Mouse (Mus musculus) brown adipose tissue, adult 24 weeks (tissue): ENCODE measurements around the gene AB124611. TPM values are rescaled to one million over a fixed set of nuclear protein-coding genes. Genes with fewer than 3 reads are reported as not detected.
"Not testable (repeated sequence)": the region's sequence is repeated elsewhere in the genome, so short reads cannot be mapped to it uniquely, and the experiment has no call there.

Experiments used
- H3K27ac ChIP-seq: fragments of 200-500 bp; replicated peaks from 2 replicates; pipeline ENCODE4 v1.5.1; 2012; ENCODE audit warnings: low read depth, mild to moderate bottlenecking, low read length
- H3K4me1 ChIP-seq: fragments of 200-500 bp; 2 replicates; pipeline ENCODE4 v1.6.1; 2012; ENCODE audit warnings: low read length, mixed read lengths; ENCODE audit not compliant: control insufficient read depth, insufficient read depth, insufficient read length
- H3K4me3 ChIP-seq: fragments of 200-500 bp; 2 replicates; pipeline ENCODE4 v1.5.1; 2012; ENCODE audit warnings: low read depth, mild to moderate bottlenecking, low read length, moderate library complexity; ENCODE audit not compliant: insufficient read depth
- polyA plus RNA-seq: library from polyadenylated mRNA; stranded (reverse); fragments of >200 nt; gene quantifications from 2 replicates; pipeline ENCODE4 v1.2.4, GENCODE M21; 2012; ENCODE audit not compliant: missing spikeins, insufficient read depth, insufficient read length

The AB124611 gene
- polyA plus RNA-seq, 1 experiment: 2.1 TPM

GRCm38 (mm10) chr9:21508871-21509404 lies 17.0 kb upstream of the AB124611 start:
- Histone ChIP-seq H3K4me1 (peaks cover 4% of the 10 kb centered on the region; the same call in 1 of the 2 replicates), H3K27ac (no peak overlapping the region), H3K4me3 (peak overlapping the region; percentile 78)

GRCm38 (mm10) chr9:21509772-21510688 lies 15.9 kb upstream of the AB124611 start, which contains the start of gene Tmed1:
Gene Tmed1, minus strand, starts transcription at chr9:21510252.
- H3K4me1 ChIP-seq: peaks cover 4% of the 10 kb centered on the region; the same call in 1 of the 2 replicates
- H3K27ac ChIP-seq: peak within 1 kb of the TSS; percentile 94
- peak within 1 kb of the TSS; percentile 78 for H3K4me3 ChIP-seq

- H3K27ac ChIP-seq: no peak overlapping the region
- H3K4me3 ChIP-seq: peak overlapping the region; percentile 54
- H3K4me1 ChIP-seq: peaks cover 4% of the 10 kb centered on the region; the same call in 1 of the 2 replicates
Measured at GRCm38 (mm10) chr9:21510689-21511015, 15.3 kb upstream of the AB124611 start.

GRCm38 (mm10) chr9:21511052-21511451 lies 14.9 kb upstream of the AB124611 start:
- Histone ChIP-seq H3K4me1 (peaks cover 4% of the 10 kb centered on the region; the same call in 1 of the 2 replicates), H3K4me3 (0 out of 2 replicates have a peak overlapping the region, but pooled peaks have one; percentile 54), H3K27ac (no peak overlapping the region)

- H3K4me3 ChIP-seq: no peak overlapping the region
- peaks cover 4% of the 10 kb centered on the region; the same call in 1 of the 2 replicates for H3K4me1 ChIP-seq
- no peak overlapping the region for H3K27ac ChIP-seq
Measured at GRCm38 (mm10) chr9:21513466-21513865, 12.5 kb upstream of the AB124611 start.

- no peaks in the 10 kb centered on the region for H3K4me1 ChIP-seq
- H3K4me3 ChIP-seq: no peak overlapping the region
- H3K27ac ChIP-seq: no peak overlapping the region
Measured at GRCm38 (mm10) chr9:21517947-21518495, 8.0 kb upstream of the AB124611 start.

- not testable (repeated sequence) for H3K27ac ChIP-seq
Measured at GRCm38 (mm10) chr9:21518690-21519089, 7.3 kb upstream of the AB124611 start.

GRCm38 (mm10) chr9:21525142-21525936 lies 637 bp upstream of the AB124611 start:
- Histone ChIP-seq H3K27ac (peak overlapping the region; percentile 82), H3K4me1 (no peaks in the 10 kb centered on the region), H3K4me3 (no peak overlapping the region)

More at GRCm38 (mm10) chr9:21518690-21519089, 7.3 kb upstream of the AB124611 start:
- H3K4me3 ChIP-seq, H3K4me1 ChIP-seq: not testable (repeated sequence)

- Histone ChIP-seq H3K27ac (no peak overlapping the region), H3K4me3 (peak overlapping the region; percentile 12), H3K4me1 (no peaks in the 10 kb centered on the region)
Measured at GRCm38 (mm10) chr9:21526634-21526944, 613 bp downstream of the AB124611 start.

- Histone ChIP-seq H3K4me1 (no peaks in the 10 kb centered on the region), H3K4me3 (no peak overlapping the region), H3K27ac (no peak overlapping the region)
Measured at GRCm38 (mm10) chr9:21527100-21527801, 1.3 kb downstream of the AB124611 start.

GRCm38 (mm10) chr9:21527917-21528324 lies 1.9 kb downstream of the AB124611 start:
- no peak overlapping the region for H3K27ac ChIP-seq
- no peak overlapping the region for H3K4me3 ChIP-seq
- no peaks in the 10 kb centered on the region for H3K4me1 ChIP-seq

- Histone ChIP-seq H3K4me3 (no peak overlapping the region), H3K4me1 (no peaks in the 10 kb centered on the region; the same call in 1 of the 2 replicates), H3K27ac (no peak overlapping the region)
Measured at GRCm38 (mm10) chr9:21536501-21536900, 10.5 kb downstream of the AB124611 start.

- Histone ChIP-seq H3K27ac (no peak overlapping the region), H3K4me3 (no peak overlapping the region), H3K4me1 (no peaks in the 10 kb centered on the region; the same call in 1 of the 2 replicates)
Measured at GRCm38 (mm10) chr9:21537009-21537408, 11.0 kb downstream of the AB124611 start.

GRCm38 (mm10) chr9:21539981-21540753 lies 14.2 kb downstream of the AB124611 start:
- Histone ChIP-seq H3K4me3 (no peak overlapping the region), H3K4me1 (no peaks in the 10 kb centered on the region), H3K27ac (no peak overlapping the region)
